Mouse (Mus musculus) layer of hippocampus, adult 18-20 months (tissue): ENCODE data around the gene Grb7. TPM values are rescaled to one million over a fixed set of nuclear protein-coding genes. Genes with fewer than 3 reads are reported as not detected.

Experiments used
- DNase-seq, 2 experiments: peaks; one replicate each; pipeline ENCODE4 v3.0.0; 2022; ENCODE audit warnings: low spot score in 2 of 2
- total RNA-seq, 2 experiments: library from RNA; stranded (reverse); gene quantifications; 2 replicates each; pipeline ENCODE4 v1.2.3; 2021

Gene Grb7
- total RNA-seq, 2 experiments from 2014 or later, result 1.2 to 2.1 TPM

GRCm38 (mm10) chr11:98497388-98498288 lies 51.4 kb downstream of the Grb7 start:
- DNase-seq, result no peak

GRCm38 (mm10) chr11:98504926-98505325 lies 58.7 kb downstream of the Grb7 start:
- DNase-seq, result no peak

Other genes starting within 250 kb of the Grb7 start
- gene Cdk12, start 243.3 kb upstream of the Grb7 start, total RNA-seq, result 10 to 100 TPM; 35.9 to 37.9 TPM
- 100 to 1,000 TPM; 158 to 159 TPM for gene Neurod2, start 116.7 kb upstream of the Grb7 start, total RNA-seq
- 10 to 100 TPM; 59.9 to 65.4 TPM for gene Ppp1r1b, start 98.0 kb upstream of the Grb7 start, total RNA-seq
- gene Stard3, start 88.0 kb upstream of the Grb7 start, total RNA-seq, result 10 to 100 TPM; 35.3 to 36.7 TPM
- gene Tcap, start 62.6 kb upstream of the Grb7 start, total RNA-seq, result under 1 TPM; 0.92 to 0.96 TPM
- under 1 TPM in 1 of 2 experiments, not detected in 1; 0.37 TPM for gene Pnmt, start 59.9 kb upstream of the Grb7 start, total RNA-seq
- gene Pgap3, start 45.9 kb upstream of the Grb7 start, total RNA-seq, result 1 to 10 TPM; 8.7 to 9.1 TPM
- gene Erbb2, start 33.9 kb upstream of the Grb7 start, total RNA-seq, result 1 to 10 TPM; 1.4 to 1.9 TPM
- gene Mien1, start 7.4 kb upstream of the Grb7 start, total RNA-seq, result 10 to 100 TPM; 83.0 to 95.4 TPM
- gene Ikzf3, start 99.6 kb downstream of the Grb7 start, total RNA-seq, result not detected
- not detected for gene Zpbp2, start 104.7 kb downstream of the Grb7 start, total RNA-seq
- 10 to 100 TPM; 59.2 to 60.6 TPM for gene Ormdl3, start 141.0 kb downstream of the Grb7 start, total RNA-seq
- not detected for gene Lrrc3c, start 151.9 kb downstream of the Grb7 start, total RNA-seq
- gene Gm12355, start 179.3 kb downstream of the Grb7 start, total RNA-seq, result 10 to 100 TPM; 11.6 to 11.8 TPM
- gene Gsdma3, start 180.0 kb downstream of the Grb7 start, total RNA-seq, result not detected
- gene Gsdma2, start 200.4 kb downstream of the Grb7 start, total RNA-seq, result not detected
- gene Gsdma, start 218.0 kb downstream of the Grb7 start, total RNA-seq, result not detected
- gene Psmd3, start 236.2 kb downstream of the Grb7 start, total RNA-seq, result 100 to 1,000 TPM; 126 to 131 TPM